Mouse (Mus musculus) duodenum, adult 2 months (tissue): Measurements from ENCODE around the gene Art3. TPM values are rescaled to one million over a fixed set of nuclear protein-coding genes. Genes with fewer than 3 reads are reported as not detected.

Experiments
- polyA plus RNA-seq: library from polyadenylated mRNA; depleted of rRNA; stranded (reverse); fragments of >200 nt; gene quantifications from 2 replicates; pipeline ENCODE4 v1.2.3, GENCODE M21; 2012; ENCODE audit warnings: low replicate concordance; rRNA removed

Gene Art3
- 1.1 and 1.8 TPM in 2 replicates for polyA plus RNA-seq

GRCm38 (mm10) chr5:92331635-92332338, at the start of gene Art3:
Gene Art3 (plus strand): TSS chr5:92331827.

GRCm38 (mm10) chr5:92309681-92310511, 21.7 kb upstream of the Art3 start, which contains the start of gene Sdad1:
Gene Sdad1 (minus strand): TSS chr5:92310479.

GRCm38 (mm10) chr5:92327929-92328328, 3.7 kb upstream of the Art3 start, which contains the start of gene Cxcl9:
Gene Cxcl9 (minus strand): TSS chr5:92328079.

GRCm38 (mm10) chr5:92348794-92349413, 17.3 kb downstream of the Art3 start, which contains the start of gene Cxcl10:
Gene Cxcl10 (minus strand): TSS chr5:92348889.

GRCm38 (mm10) chr5:92435025-92435584, 103.5 kb downstream of the Art3 start, which contains the start of gene Nup54:
Gene Nup54 (minus strand): TSS chr5:92435219.

Other genes starting within 250 kb of the Art3 start
- 3.8 and 5.1 TPM in 2 replicates for gene G3bp2, start 248.1 kb upstream of the Art3 start, polyA plus RNA-seq
- 15.4 and 21.6 TPM in 2 replicates for gene Uso1, start 193.9 kb upstream of the Art3 start, polyA plus RNA-seq
- not detected in 2 replicates for gene U90926, start 116.4 kb upstream of the Art3 start, polyA plus RNA-seq
- gene Ppef2, start 75.5 kb upstream of the Art3 start, polyA plus RNA-seq = 0.27 and 1.1 TPM in 2 replicates
- 42.0 and 59.7 TPM in 2 replicates for gene Naaa, start 53.7 kb upstream of the Art3 start, polyA plus RNA-seq
- gene Sdad1, start 21.3 kb upstream of the Art3 start, polyA plus RNA-seq = 3.0 and 8.2 TPM in 2 replicates
- 0.61 and 2.8 TPM in 2 replicates for gene Cxcl9, start 3.7 kb upstream of the Art3 start, polyA plus RNA-seq
- gene Cxcl10, start 17.1 kb downstream of the Art3 start, polyA plus RNA-seq = 4.9 and 11.2 TPM in 2 replicates
- 3.4 and 4.5 TPM in 2 replicates for gene Nup54, start 103.4 kb downstream of the Art3 start, polyA plus RNA-seq
- 6.4 and 10.0 TPM in 2 replicates for gene Scarb2, start 175.0 kb downstream of the Art3 start, polyA plus RNA-seq
- 0.47 TPM in 1 of 2 replicates, not detected in the other for gene Fam47e, start 223.2 kb downstream of the Art3 start, polyA plus RNA-seq